Mouse (Mus musculus) spleen, adult 2 months (tissue): ENCODE data around the gene Grm4. TPM values are rescaled to one million over a fixed set of nuclear protein-coding genes. Genes with fewer than 3 reads are reported as not detected.
"Not testable (repeated sequence)": the region's sequence is repeated elsewhere in the genome, so short reads cannot be mapped to it uniquely, and the experiment has no call there.

Experiments
- DNase-seq, 2 experiments: peaks; one replicate each; pipeline versions ENCODE4 v3.0.0 to v3.0.0-alpha.2; 2012 to 2021; ENCODE audit warnings: low spot score in 2 of 2, low read depth in 1 of 2
- H3K27ac ChIP-seq: fragments of 200-500 bp; 2 replicates; pipeline ENCODE4 v1.5.1; 2012; ENCODE audit warnings: low read length, inconsistent platforms; ENCODE audit not compliant: insufficient read depth
- H3K27me3 ChIP-seq: fragments of 200-500 bp; 2 replicates; pipeline ENCODE4 v1.6.1; 2012; ENCODE audit warnings: mild to moderate bottlenecking, moderate library complexity, low read length, inconsistent platforms; ENCODE audit not compliant: control insufficient read depth, insufficient read depth
- H3K36me3 ChIP-seq: fragments of 200-500 bp; 2 replicates; pipeline ENCODE4 v1.6.1; 2012; ENCODE audit warnings: mild to moderate bottlenecking, low read length, inconsistent platforms; ENCODE audit not compliant: control insufficient read depth, insufficient read depth
- H3K4me1 ChIP-seq: fragments of 200-500 bp; 2 replicates; pipeline ENCODE4 v1.6.1; 2011; ENCODE audit warnings: inconsistent platforms; ENCODE audit not compliant: control insufficient read depth, insufficient read depth, insufficient read length
- H3K4me3 ChIP-seq: fragments of 200-500 bp; 2 replicates; pipeline ENCODE4 v1.5.1; 2011; ENCODE audit warnings: mild to moderate bottlenecking, inconsistent platforms; ENCODE audit not compliant: insufficient read depth, insufficient read length; ENCODE audit errors: extremely low read depth
- CTCF ChIP-seq: fragments of 200-500 bp; IDR thresholded peaks from 2 replicates; pipeline ENCODE4 v1.5.1; 2011; ENCODE audit warnings: mild to moderate bottlenecking, inconsistent platforms; ENCODE audit not compliant: insufficient read depth, insufficient read length, insufficient replicate concordance; ENCODE audit errors: extremely low read depth
- POLR2A ChIP-seq: fragments of 200-500 bp; IDR thresholded peaks from 2 replicates; pipeline ENCODE4 v1.6.1; 2011; ENCODE audit warnings: low read depth, low read length, inconsistent platforms
- WGBS: fragments of 180-500 bp; shearing (Covaris S2); methylation state at CpG from one replicate; pipeline ENCODE4 v1.1.7; 2018; 5-methylcytosine and 5-hydroxymethylcytosine counted together
- polyA plus RNA-seq: library from polyadenylated mRNA; depleted of rRNA; stranded (reverse); fragments of >200 nt; gene quantifications from 2 replicates; pipeline ENCODE4 v1.2.3, GENCODE M21; 2012; rRNA removed

Gene Grm4
- polyA plus RNA-seq, 1 experiment, result 0.11 TPM

DNA sequence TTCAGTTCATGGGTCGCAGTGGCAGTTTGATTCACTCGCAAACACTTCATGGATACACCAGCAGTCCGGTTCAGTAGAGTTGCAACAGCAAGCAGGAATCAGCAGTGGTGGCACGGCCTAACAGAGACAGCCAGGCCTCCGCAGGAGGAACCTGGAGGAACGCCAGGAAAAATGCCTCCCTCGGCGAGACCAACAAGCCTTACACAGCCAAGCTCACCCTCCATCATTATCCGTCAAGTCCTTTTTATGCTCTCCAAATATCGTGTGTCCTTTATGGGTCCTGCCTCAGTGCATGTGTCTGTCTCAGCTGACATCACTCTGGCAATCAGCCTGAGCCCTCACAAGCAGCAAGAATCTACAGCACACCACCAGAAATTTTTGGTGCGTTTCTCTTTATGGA is 138.3 kb downstream of the Grm4 start:
- WGBS, result 88% methylated on average over 11 of the region's 11 CpGs
- H3K27ac ChIP-seq, result no peak overlapping the region
- H3K4me3 ChIP-seq, result no peak overlapping the region
- no peaks in the 10 kb centered on the region for H3K27me3 ChIP-seq
- TF ChIP-seq CTCF (no peak), POLR2A (no peak)
- H3K36me3 ChIP-seq, result no peaks in the 10 kb centered on the region
- DNase-seq, result no peak
- H3K4me1 ChIP-seq, result no peaks in the 10 kb centered on the region

DNA sequence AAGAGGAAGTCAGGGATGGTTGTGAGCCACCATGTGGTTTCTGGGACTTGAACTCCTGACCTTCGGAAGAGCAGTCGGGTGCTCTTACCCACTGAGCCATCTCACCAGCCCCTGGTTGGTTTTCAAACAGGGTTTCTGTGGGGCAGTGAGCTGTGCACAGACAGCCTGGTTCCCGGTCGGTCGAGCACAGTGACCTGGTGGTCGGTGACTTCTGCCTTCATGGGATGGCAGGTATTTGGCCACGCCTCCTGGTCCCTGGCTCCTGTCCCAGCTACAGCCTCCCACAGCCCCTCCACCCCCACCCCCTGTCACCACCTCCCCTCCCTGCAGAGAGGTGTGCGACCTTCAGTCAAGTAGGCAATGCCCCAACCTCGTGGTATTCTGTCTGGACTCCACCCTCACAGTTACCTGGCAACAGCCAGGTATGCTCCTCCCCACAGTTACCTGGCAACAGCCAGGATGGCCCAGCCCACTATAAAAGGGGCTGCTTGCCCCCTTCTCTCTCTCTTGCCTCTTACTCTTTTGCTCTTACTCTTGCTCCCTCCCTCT is 140.2 kb downstream of the Grm4 start:
- not testable (repeated sequence) for H3K27me3 ChIP-seq, H3K4me1 ChIP-seq, H3K4me3 ChIP-seq, DNase-seq, H3K36me3 ChIP-seq, H3K27ac ChIP-seq
- WGBS, result 72% methylated on average over 9 of the region's 9 CpGs

DNA sequence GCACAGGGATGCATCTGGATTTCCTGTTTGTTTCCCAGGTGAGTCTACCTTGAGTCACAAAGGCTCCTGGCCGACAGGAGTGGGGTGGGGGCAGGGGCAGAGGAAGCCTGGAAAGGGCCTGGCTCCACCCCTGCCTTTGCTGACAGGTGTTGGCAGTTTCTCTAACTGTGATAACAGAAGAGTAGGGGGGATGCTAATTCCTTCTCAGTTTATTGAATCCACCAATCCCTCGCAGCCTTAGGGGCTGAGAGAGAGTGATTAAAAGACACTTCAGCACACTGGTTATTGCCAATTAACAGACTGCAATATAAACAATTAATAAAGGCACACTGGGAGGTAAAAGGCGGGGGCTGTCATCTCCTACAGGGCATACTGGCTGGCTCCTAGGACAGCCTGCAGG is 142.2 kb downstream of the Grm4 start:
- no peak overlapping the region for H3K4me3 ChIP-seq
- no peak for DNase-seq
- WGBS, result 62% methylated on average over 3 of the region's 3 CpGs

GRCm38 (mm10) chr17:27377151-27377550 is 144.1 kb downstream of the Grm4 start:
- Histone ChIP-seq H3K4me3 (no peak overlapping the region), H3K36me3 (no peaks in the 10 kb centered on the region), H3K27me3 (no peaks in the 10 kb centered on the region), H3K4me1 (no peaks in the 10 kb centered on the region), H3K27ac (no peak overlapping the region)
- WGBS, result 88% methylated on average over 1 of the region's 1 CpGs
- TF ChIP-seq CTCF (no peak), POLR2A (no peak)
- DNase-seq, result no peak

More for the DNA sequence above, 142.2 kb downstream of the Grm4 start:
- TF ChIP-seq CTCF (no peak), POLR2A (no peak)
- H3K36me3 ChIP-seq, result no peaks in the 10 kb centered on the region
- H3K4me1 ChIP-seq, result no peaks in the 10 kb centered on the region
- no peaks in the 10 kb centered on the region for H3K27me3 ChIP-seq
- no peak overlapping the region for H3K27ac ChIP-seq

- Histone ChIP-seq H3K36me3 (no peaks in the 10 kb centered on the region), H3K4me3 (no peak overlapping the region), H3K4me1 (no peaks in the 10 kb centered on the region), H3K27ac (no peak overlapping the region), H3K27me3 (no peaks in the 10 kb centered on the region)
- TF ChIP-seq POLR2A (no peak), CTCF (no peak)
- WGBS, result 32% methylated on average over 5 of the region's 5 CpGs
- DNase-seq, result no peak
These were observed 145.7 kb downstream of the Grm4 start for GRCm38 (mm10) chr17:27375551-27375950.

Other genes starting within 250 kb of the Grm4 start
- 78.5 and 124 TPM in 2 replicates for gene Hmga1, start 35.1 kb upstream of the Grm4 start, polyA plus RNA-seq
- gene AI413582, start 44.4 kb upstream of the Grm4 start, polyA plus RNA-seq, result 72.6 and 89.9 TPM in 2 replicates
- gene Nudt3, start 102.1 kb upstream of the Grm4 start, polyA plus RNA-seq, result 43.2 and 55.6 TPM in 2 replicates
- not detected in 2 replicates for gene RPS10-NUDT3, start 113.8 kb upstream of the Grm4 start, polyA plus RNA-seq
- gene Rps10, start 115.3 kb upstream of the Grm4 start, polyA plus RNA-seq, result 1,319 and 1,587 TPM in 2 replicates
- gene Pacsin1, start 134.1 kb upstream of the Grm4 start, polyA plus RNA-seq, result 10.3 and 15.7 TPM in 2 replicates
- 0.94 and 1.2 TPM in 2 replicates for gene Spdef, start 207.6 kb upstream of the Grm4 start, polyA plus RNA-seq